Mouse (Mus musculus) embryonic facial prominence, embryonic 12.5 days (tissue): ENCODE measurements around the gene Ctnnd2. TPM values are rescaled to one million over a fixed set of nuclear protein-coding genes. Genes with fewer than 3 reads are reported as not detected.

ENCODE experiments used
- ATAC-seq: fragments of 200-750 bp; cut with Nextera tagmentation; 2 replicates; pipeline ENCODE4 v1.8.0; 2017; ENCODE audit not compliant: insufficient number of reproducible peaks, insufficient read depth, low FRiP score, low TSS enrichment
- H3K27ac ChIP-seq: fragments of 300-500 bp; sonication (generic); 2 replicates; pipeline ENCODE4 v1.5.1; 2016; ENCODE audit warnings: mild to moderate bottlenecking
- H3K27me3 ChIP-seq: fragments of 300-500 bp; sonication (generic); 2 replicates; pipeline ENCODE4 v1.6.1; 2016; ENCODE audit warnings: mild to moderate bottlenecking, moderate library complexity
- H3K36me3 ChIP-seq: fragments of 300-500 bp; sonication (generic); 2 replicates; pipeline ENCODE4 v1.6.1; 2016; ENCODE audit warnings: mild to moderate bottlenecking
- H3K4me1 ChIP-seq: fragments of 300-500 bp; sonication (generic); 2 replicates; pipeline ENCODE4 v1.6.1; 2016
- H3K4me2 ChIP-seq: fragments of 300-500 bp; sonication (generic); replicated peaks from 2 replicates; pipeline ENCODE4 v1.6.1; 2016; ENCODE audit warnings: mild to moderate bottlenecking, moderate library complexity
- H3K4me3 ChIP-seq: fragments of 300-500 bp; sonication (generic); 2 replicates; pipeline ENCODE4 v1.5.1; 2016; ENCODE audit warnings: mild to moderate bottlenecking
- H3K9ac ChIP-seq: fragments of 300-500 bp; sonication (generic); 2 replicates; pipeline ENCODE4 v1.6.1; 2016; ENCODE audit warnings: mild to moderate bottlenecking, moderate library complexity
- H3K9me3 ChIP-seq: fragments of 300-500 bp; sonication (generic); 2 replicates; pipeline ENCODE4 v1.6.1; 2016; ENCODE audit warnings: mild to moderate bottlenecking, moderate library complexity
- WGBS: fragments of 180-500 bp; shearing (Covaris S2); methylation state at CpG from one replicate; pipeline ENCODE4 v1.1.7; 2016; 5-methylcytosine and 5-hydroxymethylcytosine counted together
- polyA plus RNA-seq: library from polyadenylated mRNA; unstranded; fragments of >200 nt; fragmentation: Nextera tagmentation; extraction: Ambion mirVana; gene quantifications from 2 replicates; pipeline ENCODE4 v1.2.1, GENCODE M21; 2016

The Ctnnd2 gene
- polyA plus RNA-seq, 1 experiment from 2014 or later: 13.5 TPM

GRCm38 (mm10) chr15:30709026-30709753 lies 536.8 kb downstream of the Ctnnd2 start:
- H3K9ac ChIP-seq: no peak overlapping the region
- 91% methylated on average over 10 of the region's 10 CpGs for WGBS
- ATAC-seq: no peak
- no peak overlapping the region for H3K27ac ChIP-seq
- no peaks in the 10 kb centered on the region for H3K9me3 ChIP-seq
- H3K27me3 ChIP-seq: no peaks in the 10 kb centered on the region
- H3K36me3 ChIP-seq: no peaks in the 10 kb centered on the region
- no peak overlapping the region for H3K4me3 ChIP-seq
- H3K4me2 ChIP-seq: no peak overlapping the region
- H3K4me1 ChIP-seq: no peaks in the 10 kb centered on the region

GRCm38 (mm10) chr15:30709754-30710105 lies 537.3 kb downstream of the Ctnnd2 start:
- Histone ChIP-seq H3K9ac (no peak overlapping the region), H3K27ac (no peak overlapping the region), H3K4me2 (no peak overlapping the region), H3K9me3 (no peaks in the 10 kb centered on the region), H3K4me3 (no peak overlapping the region), H3K27me3 (no peaks in the 10 kb centered on the region), H3K36me3 (no peaks in the 10 kb centered on the region), H3K4me1 (no peaks in the 10 kb centered on the region)
- ATAC-seq: no peak
- WGBS: 71% methylated on average over 2 of the region's 2 CpGs

GRCm38 (mm10) chr15:30714823-30715222 lies 542.4 kb downstream of the Ctnnd2 start:
- Histone ChIP-seq H3K9me3 (no peaks in the 10 kb centered on the region), H3K36me3 (no peaks in the 10 kb centered on the region), H3K27ac (no peak overlapping the region), H3K27me3 (no peaks in the 10 kb centered on the region), H3K9ac (no peak overlapping the region), H3K4me3 (no peak overlapping the region), H3K4me1 (no peaks in the 10 kb centered on the region), H3K4me2 (no peak overlapping the region)
- ATAC-seq: no peak
- WGBS: 87% methylated on average over 2 of the region's 2 CpGs

- Histone ChIP-seq H3K27me3 (no peaks in the 10 kb centered on the region), H3K9ac (no peak overlapping the region), H3K27ac (no peak overlapping the region), H3K4me3 (no peak overlapping the region), H3K9me3 (no peaks in the 10 kb centered on the region), H3K4me1 (no peaks in the 10 kb centered on the region), H3K4me2 (no peak overlapping the region), H3K36me3 (no peaks in the 10 kb centered on the region)
- whole genome bisulfite sequencing: 83% methylated on average over 3 of the region's 3 CpGs
- ATAC-seq: no peak
Measured at GRCm38 (mm10) chr15:30718811-30719210, 546.4 kb downstream of the Ctnnd2 start.

- ATAC-seq: no peak
- H3K4me2 ChIP-seq: no peak overlapping the region
- no peak overlapping the region for H3K9ac ChIP-seq
- no peak overlapping the region for H3K4me3 ChIP-seq
- no peaks in the 10 kb centered on the region for H3K4me1 ChIP-seq
- no peaks in the 10 kb centered on the region for H3K27me3 ChIP-seq
- H3K9me3 ChIP-seq: no peaks in the 10 kb centered on the region
- WGBS: 57% methylated on average over 2 of the region's 2 CpGs
- no peaks in the 10 kb centered on the region for H3K36me3 ChIP-seq
- no peak overlapping the region for H3K27ac ChIP-seq
Measured at GRCm38 (mm10) chr15:30719226-30719625, 546.8 kb downstream of the Ctnnd2 start.

- no peak overlapping the region for H3K27ac ChIP-seq
- no peak overlapping the region for H3K4me3 ChIP-seq
- no peak for ATAC-seq
- no peaks in the 10 kb centered on the region for H3K36me3 ChIP-seq
- H3K4me2 ChIP-seq: no peak overlapping the region
- H3K4me1 ChIP-seq: no peaks in the 10 kb centered on the region
- H3K9ac ChIP-seq: no peak overlapping the region
- H3K27me3 ChIP-seq: no peaks in the 10 kb centered on the region
- 65% methylated on average over 2 of the region's 2 CpGs for WGBS
- H3K9me3 ChIP-seq: no peaks in the 10 kb centered on the region
Measured at GRCm38 (mm10) chr15:30721098-30721497, 548.7 kb downstream of the Ctnnd2 start.

- no peak for ATAC-seq
- no peaks in the 10 kb centered on the region for H3K9me3 ChIP-seq
- H3K27me3 ChIP-seq: no peaks in the 10 kb centered on the region
- H3K4me3 ChIP-seq: no peak overlapping the region
- H3K27ac ChIP-seq: no peak overlapping the region
- 94% methylated on average over 5 of the region's 5 CpGs for WGBS
- no peak overlapping the region for H3K4me2 ChIP-seq
- H3K36me3 ChIP-seq: no peaks in the 10 kb centered on the region
- H3K9ac ChIP-seq: no peak overlapping the region
- H3K4me1 ChIP-seq: no peaks in the 10 kb centered on the region
Measured at GRCm38 (mm10) chr15:30726066-30726465, 553.7 kb downstream of the Ctnnd2 start.

GRCm38 (mm10) chr15:30738178-30738577 lies 565.8 kb downstream of the Ctnnd2 start:
- ATAC-seq: 0 out of 2 replicates have a peak, but pooled peaks have one; percentile 56
- Histone ChIP-seq H3K4me2 (no peak overlapping the region), H3K9me3 (no peaks in the 10 kb centered on the region), H3K27me3 (0 out of 2 replicates have a peak, but pooled peaks cover 3% of the 10 kb centered on the region), H3K4me1 (no peaks in the 10 kb centered on the region), H3K36me3 (no peaks in the 10 kb centered on the region), H3K27ac (no peak overlapping the region), H3K4me3 (no peak overlapping the region), H3K9ac (no peak overlapping the region)
- 49% methylated on average over 4 of the region's 4 CpGs for WGBS

GRCm38 (mm10) chr15:30740728-30741127 lies 568.3 kb downstream of the Ctnnd2 start:
- no peaks in the 10 kb centered on the region for H3K4me1 ChIP-seq
- no peaks in the 10 kb centered on the region for H3K9me3 ChIP-seq
- WGBS: 8% methylated on average over 6 of the region's 6 CpGs
- H3K27me3 ChIP-seq: 0 out of 2 replicates have a peak, but pooled peaks cover 3% of the 10 kb centered on the region
- no peak overlapping the region for H3K9ac ChIP-seq
- peak; percentile 69 for ATAC-seq
- H3K36me3 ChIP-seq: no peaks in the 10 kb centered on the region
- H3K27ac ChIP-seq: no peak overlapping the region
- H3K4me3 ChIP-seq: no peak overlapping the region
- H3K4me2 ChIP-seq: no peak overlapping the region

GRCm38 (mm10) chr15:30757991-30758390 lies 585.6 kb downstream of the Ctnnd2 start:
- no peaks in the 10 kb centered on the region for H3K36me3 ChIP-seq
- H3K9me3 ChIP-seq: no peaks in the 10 kb centered on the region
- H3K9ac ChIP-seq: no peak overlapping the region
- H3K4me3 ChIP-seq: no peak overlapping the region
- ATAC-seq: no peak
- no peak overlapping the region for H3K27ac ChIP-seq
- no peaks in the 10 kb centered on the region for H3K27me3 ChIP-seq
- H3K4me1 ChIP-seq: no peaks in the 10 kb centered on the region
- no peak overlapping the region for H3K4me2 ChIP-seq
- 79% methylated on average over 2 of the region's 2 CpGs for WGBS

GRCm38 (mm10) chr15:30762211-30762610 lies 589.8 kb downstream of the Ctnnd2 start:
- no peaks in the 10 kb centered on the region for H3K27me3 ChIP-seq
- no peaks in the 10 kb centered on the region for H3K9me3 ChIP-seq
- no peak for ATAC-seq
- no peak overlapping the region for H3K9ac ChIP-seq
- H3K4me3 ChIP-seq: no peak overlapping the region
- no peaks in the 10 kb centered on the region for H3K4me1 ChIP-seq
- 64% methylated on average over 5 of the region's 5 CpGs for WGBS
- no peak overlapping the region for H3K27ac ChIP-seq
- no peak overlapping the region for H3K4me2 ChIP-seq
- no peaks in the 10 kb centered on the region for H3K36me3 ChIP-seq

GRCm38 (mm10) chr15:30762695-30763285 lies 590.4 kb downstream of the Ctnnd2 start:
- Histone ChIP-seq H3K4me1 (no peaks in the 10 kb centered on the region), H3K4me3 (no peak overlapping the region), H3K9me3 (no peaks in the 10 kb centered on the region), H3K27me3 (no peaks in the 10 kb centered on the region), H3K4me2 (no peak overlapping the region), H3K9ac (no peak overlapping the region), H3K36me3 (no peaks in the 10 kb centered on the region), H3K27ac (no peak overlapping the region)
- WGBS: 84% methylated on average over 1 of the region's 1 CpGs
- no peak for ATAC-seq
